Mouse (Mus musculus) stomach, embryonic 16.5 days (tissue): ENCODE data around the gene Mien1. TPM values are rescaled to one million over a fixed set of nuclear protein-coding genes. Genes with fewer than 3 reads are reported as not detected.
A peak's percentile ranks its signal among the peaks of the same experiment; 100 is the strongest.

Experiments used
- ATAC-seq: fragments of 200-750 bp; cut with Nextera tagmentation; 2 replicates; pipeline ENCODE4 v1.8.0; 2017; ENCODE audit warnings: moderate number of reproducible peaks, moderate TSS enrichment; ENCODE audit not compliant: insufficient read depth, low FRiP score
- H3K27ac ChIP-seq: fragments of 300-500 bp; sonication (generic); 2 replicates; pipeline ENCODE4 v1.5.1; 2014; ENCODE audit warnings: low read length
- H3K27me3 ChIP-seq: fragments of 300-500 bp; sonication (generic); 2 replicates; pipeline ENCODE4 v1.6.1; 2014; ENCODE audit warnings: low read length, control low read depth, mixed read lengths; ENCODE audit not compliant: control insufficient read depth, insufficient read depth
- H3K36me3 ChIP-seq: fragments of 300-500 bp; sonication (generic); 2 replicates; pipeline ENCODE4 v1.6.1; 2014; ENCODE audit warnings: low read length; ENCODE audit not compliant: control insufficient read depth, insufficient read depth
- H3K4me1 ChIP-seq: fragments of 300-500 bp; sonication (generic); 2 replicates; pipeline ENCODE4 v1.6.1; 2014; ENCODE audit warnings: low read length, control low read depth, mixed read lengths; ENCODE audit not compliant: control insufficient read depth, insufficient read depth
- H3K4me2 ChIP-seq: fragments of 300-500 bp; sonication (generic); 2 replicates; pipeline ENCODE4 v1.6.1; 2014; ENCODE audit warnings: low read depth, low read length, mixed read lengths
- H3K4me3 ChIP-seq: fragments of 300-500 bp; sonication (generic); replicated peaks from 2 replicates; pipeline ENCODE4 v1.5.1; 2014; ENCODE audit warnings: mild to moderate bottlenecking, low read length
- H3K9ac ChIP-seq: fragments of 300-500 bp; sonication (generic); 2 replicates; pipeline ENCODE4 v1.6.1; 2014; ENCODE audit warnings: low read length
- H3K9me3 ChIP-seq: fragments of 300-500 bp; sonication (generic); replicated peaks from 2 replicates; pipeline ENCODE4 v1.6.1; 2016; ENCODE audit warnings: low read length, control low read depth; ENCODE audit not compliant: control insufficient read depth
- WGBS: fragments of 180-500 bp; shearing (Covaris S2); extraction: QIAGEN DNeasy Blood & Tissue Kit; methylation state at CpG from one replicate; pipeline ENCODE4 v1.1.7; 2014; 5-methylcytosine and 5-hydroxymethylcytosine counted together
- polyA plus RNA-seq: library from polyadenylated mRNA; unstranded; fragments of >200 nt; fragmentation: Nextera tagmentation; extraction: Ambion mirVana; gene quantifications from 2 replicates; pipeline ENCODE4 v1.2.1, GENCODE M21; 2015

Mien1 gene
- 152 and 157 TPM in 2 replicates for polyA plus RNA-seq

GRCm38 (mm10) chr11:98438331-98439158, at the start of gene Mien1:
TSS of gene Mien1 (minus strand) at chr11:98438991.
- peak within 1 kb of the TSS; percentile 79 for H3K9ac ChIP-seq
- peak within 1 kb of the TSS; percentile 92 for H3K4me2 ChIP-seq
- WGBS: 2% methylated on average over 43 of the region's 43 CpGs
- peaks cover 9% of the 10 kb centered on the region; the same call in 1 of the 2 replicates for H3K36me3 ChIP-seq
- H3K27me3 ChIP-seq: no peaks in the 10 kb centered on the region
- peak; percentile 93 for ATAC-seq
- H3K4me1 ChIP-seq: no peaks in the 10 kb centered on the region; the same call in 1 of the 2 replicates
- H3K4me3 ChIP-seq: peak within 1 kb of the TSS; percentile 79
- no peaks in the 10 kb centered on the region; the same call in 1 of the 2 replicates for H3K9me3 ChIP-seq
- peak within 1 kb of the TSS; percentile 85 for H3K27ac ChIP-seq

DNA sequence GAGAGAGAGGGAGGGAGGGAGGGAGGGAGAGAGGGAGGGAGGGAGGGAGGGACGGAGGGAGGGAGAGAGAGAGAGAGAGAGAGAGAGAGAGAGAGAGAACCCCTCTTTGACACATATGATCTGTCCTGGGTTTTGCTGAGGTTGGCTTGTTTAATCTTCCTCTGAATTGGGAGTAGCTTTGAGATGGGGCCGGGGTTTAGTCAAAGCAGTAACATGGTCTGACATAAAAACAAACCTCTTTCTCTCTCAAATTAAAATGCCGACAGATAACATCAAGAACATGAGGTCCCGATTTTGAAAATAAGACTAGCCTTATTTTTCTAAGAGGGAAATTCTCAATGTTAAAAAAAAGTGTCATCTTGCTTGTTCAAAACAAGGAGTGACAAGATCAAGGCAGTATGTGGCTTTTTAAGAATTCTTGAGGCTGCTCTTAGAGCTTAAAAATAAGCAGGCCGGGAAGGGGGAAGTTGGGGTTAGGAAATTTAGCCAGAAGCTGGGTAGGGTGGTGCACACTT, 48.8 kb upstream of the Mien1 start:
- Histone ChIP-seq H3K4me2 (no peak overlapping the region), H3K9me3 (no peaks in the 10 kb centered on the region), H3K27ac (no peak overlapping the region), H3K27me3 (no peaks in the 10 kb centered on the region), H3K36me3 (no peaks in the 10 kb centered on the region), H3K4me1 (no peaks in the 10 kb centered on the region), H3K4me3 (no peak overlapping the region), H3K9ac (no peak overlapping the region)
- WGBS: 82% methylated on average over 5 of the region's 5 CpGs
- no peak for ATAC-seq

DNA sequence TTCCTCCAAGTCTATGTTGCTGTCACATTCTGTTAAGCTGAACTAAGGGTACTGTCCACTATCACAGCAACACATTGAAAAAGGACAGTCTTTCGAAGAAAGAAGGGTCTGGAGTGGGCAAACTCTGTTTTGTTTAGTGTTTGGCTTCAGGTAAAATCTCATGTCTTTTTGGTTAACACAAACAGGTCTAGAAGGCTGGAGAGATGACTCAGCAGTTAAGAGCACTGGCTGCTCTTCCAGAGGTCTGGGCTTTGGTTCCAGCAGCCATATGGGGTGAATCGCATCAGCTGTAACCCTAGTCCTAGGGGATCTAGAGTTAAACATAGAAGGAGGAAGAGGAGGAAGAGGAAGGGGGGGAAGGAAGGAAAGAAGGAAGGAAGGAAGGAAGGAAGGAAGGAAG, 47.0 kb upstream of the Mien1 start:
- WGBS: 79% methylated on average over 2 of the region's 2 CpGs
- H3K36me3 ChIP-seq: no peaks in the 10 kb centered on the region
- no peaks in the 10 kb centered on the region for H3K9me3 ChIP-seq
- no peaks in the 10 kb centered on the region for H3K27me3 ChIP-seq
- no peak for ATAC-seq
- H3K4me3 ChIP-seq: no peak overlapping the region
- H3K9ac ChIP-seq: no peak overlapping the region
- H3K4me2 ChIP-seq: no peak overlapping the region
- no peaks in the 10 kb centered on the region for H3K4me1 ChIP-seq
- H3K27ac ChIP-seq: no peak overlapping the region

- no peak for ATAC-seq
- Histone ChIP-seq H3K4me2 (no peak overlapping the region), H3K9ac (no peak overlapping the region), H3K4me3 (no peak overlapping the region), H3K4me1 (no peaks in the 10 kb centered on the region), H3K27me3 (no peaks in the 10 kb centered on the region), H3K9me3 (no peaks in the 10 kb centered on the region), H3K27ac (no peak overlapping the region), H3K36me3 (no peaks in the 10 kb centered on the region)
- 70% methylated on average over 10 of the region's 10 CpGs for WGBS
Observed at GRCm38 (mm10) chr11:98482067-98482466, 43.3 kb upstream of the Mien1 start.

- WGBS: 67% methylated on average over 6 of the region's 6 CpGs
- H3K4me1 ChIP-seq: no peaks in the 10 kb centered on the region
- H3K4me2 ChIP-seq: no peak overlapping the region
- no peak overlapping the region for H3K27ac ChIP-seq
- no peak overlapping the region for H3K9ac ChIP-seq
- H3K36me3 ChIP-seq: no peaks in the 10 kb centered on the region
- H3K27me3 ChIP-seq: no peaks in the 10 kb centered on the region
- H3K4me3 ChIP-seq: no peak overlapping the region
- ATAC-seq: no peak
- H3K9me3 ChIP-seq: no peaks in the 10 kb centered on the region
Observed at GRCm38 (mm10) chr11:98481231-98481630, 42.4 kb upstream of the Mien1 start.

DNA sequence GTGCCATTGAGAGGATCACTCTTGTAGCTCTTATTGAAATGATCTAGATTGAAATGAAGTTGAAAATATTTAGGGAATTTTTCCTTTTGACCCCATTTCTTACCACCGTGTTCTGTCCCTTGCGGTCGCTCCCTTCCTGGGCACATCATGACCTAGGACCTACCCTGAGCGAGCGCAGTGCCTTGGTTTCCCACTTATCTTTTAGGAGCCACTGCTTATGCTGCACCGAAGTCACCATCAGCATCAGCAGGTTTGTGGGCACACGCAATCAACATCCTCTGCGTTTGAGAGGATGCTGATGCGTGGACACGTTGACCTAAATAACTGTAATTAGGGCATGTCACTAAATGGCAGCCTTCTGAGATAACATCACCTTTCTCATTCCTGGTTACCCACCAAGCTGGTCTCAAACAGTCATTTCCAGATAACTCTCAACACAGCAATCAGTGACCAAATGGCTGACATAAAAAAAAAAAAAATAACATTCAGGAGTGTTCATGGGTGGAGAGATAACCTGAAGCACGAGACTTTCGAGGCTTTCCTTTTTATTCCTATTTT, 41.2 kb upstream of the Mien1 start:
- H3K4me1 ChIP-seq: no peaks in the 10 kb centered on the region
- no peaks in the 10 kb centered on the region for H3K27me3 ChIP-seq
- H3K36me3 ChIP-seq: no peaks in the 10 kb centered on the region
- H3K9me3 ChIP-seq: no peaks in the 10 kb centered on the region
- WGBS: 82% methylated on average over 12 of the region's 12 CpGs
- no peak overlapping the region for H3K27ac ChIP-seq
- no peak overlapping the region for H3K4me2 ChIP-seq
- H3K9ac ChIP-seq: no peak overlapping the region
- no peak overlapping the region for H3K4me3 ChIP-seq
- ATAC-seq: no peak

DNA sequence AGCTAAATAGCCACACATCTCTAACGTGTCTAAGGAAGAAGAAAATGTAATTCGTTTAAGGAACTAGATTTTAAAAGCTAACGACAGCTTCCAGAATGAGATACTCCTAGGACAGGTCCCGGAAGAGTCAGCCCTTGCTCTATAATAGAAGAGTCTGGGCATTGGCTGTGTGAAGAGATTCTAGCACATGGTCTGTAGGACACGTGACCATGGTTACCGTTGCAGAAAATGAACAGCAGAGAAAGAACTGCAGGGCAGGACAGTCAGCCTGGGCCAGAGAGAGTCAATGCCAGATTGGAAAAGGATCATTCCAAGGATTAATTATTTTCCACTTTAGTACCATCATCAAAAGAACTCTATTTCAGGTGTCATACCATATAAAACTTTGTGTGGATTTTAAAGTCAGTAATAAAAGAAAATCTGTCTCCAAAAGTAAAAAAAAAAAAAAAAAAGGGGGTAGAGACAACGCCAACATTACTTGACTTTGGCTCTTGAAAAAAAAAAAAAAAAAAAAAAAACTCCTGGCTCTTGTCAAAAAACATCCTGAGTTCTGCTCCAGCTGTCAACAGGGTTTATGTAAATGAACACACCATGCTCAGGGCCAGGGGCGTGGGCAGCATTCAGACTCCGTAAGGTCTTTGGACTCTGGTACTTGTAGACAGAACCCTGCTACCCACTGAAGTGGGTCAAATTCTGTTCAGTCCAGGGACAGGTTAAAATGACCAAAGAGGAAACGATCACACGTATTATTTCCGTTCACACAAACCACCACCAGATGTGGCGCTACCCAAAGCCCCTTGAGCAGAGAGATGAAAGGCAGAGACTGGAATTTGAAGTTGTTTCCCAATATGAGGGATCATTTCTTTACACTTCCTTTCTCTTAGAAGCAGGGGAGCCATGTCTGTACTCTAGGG, 40.5 kb upstream of the Mien1 start:
- Histone ChIP-seq H3K4me1 (no peaks in the 10 kb centered on the region), H3K9me3 (no peaks in the 10 kb centered on the region), H3K4me2 (no peak overlapping the region), H3K27ac (no peak overlapping the region), H3K9ac (no peak overlapping the region), H3K27me3 (no peaks in the 10 kb centered on the region), H3K4me3 (no peak overlapping the region), H3K36me3 (no peaks in the 10 kb centered on the region)
- no peak for ATAC-seq
- WGBS: 78% methylated on average over 13 of the region's 13 CpGs

DNA sequence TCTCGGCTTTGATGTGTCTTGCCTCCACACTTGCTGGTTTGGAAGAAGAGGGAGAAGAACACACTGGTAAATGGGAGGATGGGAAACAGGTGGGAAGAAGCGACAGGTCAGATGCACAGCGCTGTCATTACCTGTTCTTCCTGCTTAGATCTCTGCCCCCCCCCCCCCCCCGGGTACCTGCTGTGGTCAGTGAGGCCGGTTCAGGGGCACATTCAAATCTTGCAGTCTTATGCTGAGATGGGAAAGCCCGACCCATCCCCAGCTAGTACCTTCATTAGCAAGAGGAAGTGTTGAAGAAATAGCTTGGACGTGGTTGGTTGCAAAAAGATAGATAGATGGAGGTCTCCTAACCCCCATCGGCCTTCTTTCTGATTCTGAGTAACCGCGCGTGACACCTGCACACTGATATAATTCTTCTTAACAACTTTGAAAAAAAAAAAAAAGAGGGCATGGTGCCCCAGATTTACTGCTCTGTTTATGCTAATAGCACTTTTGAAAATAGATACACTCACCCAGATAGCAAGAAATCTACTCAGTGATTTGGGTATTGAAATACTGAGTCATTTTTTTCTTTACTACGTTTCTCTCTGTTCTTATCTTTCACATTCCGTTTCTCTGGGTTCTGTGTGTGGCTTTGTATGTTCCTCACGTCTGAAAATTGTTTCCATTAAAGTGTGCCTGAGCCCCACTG, 38.4 kb upstream of the Mien1 start:
- Histone ChIP-seq H3K27ac (no peak overlapping the region), H3K9ac (no peak overlapping the region), H3K4me1 (no peaks in the 10 kb centered on the region; the same call in 1 of the 2 replicates), H3K4me3 (no peak overlapping the region), H3K27me3 (no peaks in the 10 kb centered on the region), H3K4me2 (no peak overlapping the region), H3K9me3 (no peaks in the 10 kb centered on the region), H3K36me3 (no peaks in the 10 kb centered on the region)
- 54% methylated on average over 14 of the region's 14 CpGs for WGBS
- ATAC-seq: no peak
